Mouse (Mus musculus) brain, embryonic 18.5 days (tissue): ENCODE data around the gene Sept4.

Experiments
- DNase-seq: peaks from one replicate; pipeline ENCODE4 v3.0.0-alpha.2; 2012; ENCODE audit warnings: low read depth, low spot score

The Sept4 gene

GRCm38 (mm10) chr11:87599395-87600089 lies 30.8 kb downstream of the Sept4 start:
- no peak for DNase-seq

DNA sequence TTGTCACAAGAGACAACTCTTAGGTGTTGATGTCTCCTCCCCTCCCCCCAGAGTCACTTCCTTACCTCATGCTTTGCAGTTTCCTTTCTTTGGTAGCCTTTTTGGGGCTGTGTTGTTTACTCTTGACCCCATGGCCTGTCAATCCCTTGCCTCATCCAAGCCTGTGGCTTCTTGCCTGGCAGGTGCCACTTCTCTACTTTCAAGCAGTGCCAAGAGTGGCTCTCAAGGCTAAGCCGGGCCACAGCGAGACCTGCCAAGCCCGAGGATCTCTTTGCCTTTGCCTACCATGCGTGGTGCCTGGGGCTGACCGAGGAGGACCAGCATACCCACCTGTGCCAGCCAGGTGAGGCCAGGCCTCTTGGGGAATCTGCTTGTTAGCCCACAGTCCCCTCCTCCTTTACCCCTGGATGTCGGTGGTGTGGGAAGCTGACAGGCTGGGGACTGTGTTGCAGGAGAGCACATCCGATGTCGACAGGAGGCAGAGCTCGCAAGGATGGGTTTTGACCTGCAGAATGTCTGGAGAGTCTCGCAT lies 31.7 kb downstream of the Sept4 start:
- DNase-seq, result no peak

DNA sequence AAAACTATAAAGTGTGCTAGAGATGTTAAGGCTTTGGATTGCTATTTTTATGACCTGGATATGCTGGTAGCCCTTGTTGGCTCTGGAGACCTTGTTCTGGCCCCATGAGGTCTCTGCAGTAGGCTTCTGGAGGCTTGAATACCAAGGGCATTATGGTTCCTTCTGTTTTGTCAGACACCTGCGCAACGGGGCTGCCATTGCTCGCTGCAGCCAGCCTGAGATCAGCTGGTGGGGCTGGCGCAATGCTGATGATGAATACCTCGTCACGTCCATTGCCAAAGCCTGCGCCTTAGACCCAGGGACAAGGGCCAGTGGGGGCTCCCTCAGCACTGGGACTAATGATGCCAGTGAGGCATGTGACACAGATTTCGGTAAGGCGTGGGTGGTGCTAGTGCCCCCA lies 33.5 kb downstream of the Sept4 start:
- DNase-seq, result no peak

DNA sequence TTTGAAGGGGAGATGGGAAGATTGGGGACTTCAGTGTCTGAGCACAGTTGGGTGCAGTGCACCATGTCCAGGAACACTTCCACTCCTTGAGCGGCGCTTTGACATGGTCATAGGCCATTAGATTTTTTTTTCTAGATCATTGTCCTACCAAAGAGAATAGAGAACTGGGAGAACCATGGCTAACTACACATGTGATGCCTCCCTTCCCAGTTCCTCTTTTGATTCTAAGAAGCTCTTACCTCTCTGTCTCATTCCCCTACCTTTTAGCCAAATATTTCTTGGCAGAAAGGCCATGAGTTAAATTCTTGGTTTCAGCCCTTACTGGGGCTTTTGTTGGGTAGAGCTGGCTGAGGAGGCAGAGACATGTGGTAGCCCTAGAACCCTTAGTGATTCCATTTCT lies 34.9 kb downstream of the Sept4 start:
- no peak for DNase-seq

GRCm38 (mm10) chr11:87609264-87609663 lies 40.6 kb downstream of the Sept4 start:
- DNase-seq, result no peak

DNA sequence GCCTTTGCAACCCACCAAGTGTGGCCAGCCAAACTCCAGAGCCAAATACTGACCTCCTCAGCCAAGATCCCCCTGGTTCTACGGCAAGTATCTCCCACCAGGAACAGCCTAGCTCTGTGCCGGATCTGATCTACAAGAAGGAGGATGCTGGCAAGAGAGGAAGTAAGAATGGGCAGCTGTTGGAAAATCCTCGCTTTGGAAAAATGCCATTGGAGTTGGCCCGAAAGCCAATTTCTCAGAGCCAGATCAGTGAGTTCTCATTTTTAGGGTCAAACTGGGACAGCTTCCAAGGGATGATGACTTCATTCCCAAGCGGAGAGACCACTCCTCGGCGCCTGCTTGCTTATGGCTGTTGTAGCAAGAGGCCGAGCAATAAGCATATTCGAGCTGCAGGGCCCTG lies 42.8 kb downstream of the Sept4 start:
- no peak for DNase-seq

DNA sequence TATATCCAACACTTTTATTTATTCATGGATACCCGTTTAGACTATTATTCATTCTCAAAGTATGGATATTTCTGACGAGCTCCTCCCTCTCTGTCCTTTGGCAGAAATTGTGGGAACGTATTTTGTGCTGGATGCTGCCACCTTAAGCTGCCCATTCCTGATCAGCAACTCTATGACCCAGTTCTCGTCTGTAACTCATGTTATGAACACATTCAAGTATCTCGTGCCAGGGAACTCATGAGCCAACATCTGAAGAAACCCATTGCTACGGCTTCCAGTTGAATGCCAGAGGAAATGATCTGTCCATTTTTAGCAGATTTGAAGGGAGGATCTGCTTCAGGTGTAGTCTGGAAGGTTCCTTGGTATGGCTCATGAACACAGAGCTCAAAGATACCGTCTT lies 45.3 kb downstream of the Sept4 start:
- no peak for DNase-seq

GRCm38 (mm10) chr11:87615551-87615950 lies 46.8 kb downstream of the Sept4 start:
- no peak for DNase-seq

DNA sequence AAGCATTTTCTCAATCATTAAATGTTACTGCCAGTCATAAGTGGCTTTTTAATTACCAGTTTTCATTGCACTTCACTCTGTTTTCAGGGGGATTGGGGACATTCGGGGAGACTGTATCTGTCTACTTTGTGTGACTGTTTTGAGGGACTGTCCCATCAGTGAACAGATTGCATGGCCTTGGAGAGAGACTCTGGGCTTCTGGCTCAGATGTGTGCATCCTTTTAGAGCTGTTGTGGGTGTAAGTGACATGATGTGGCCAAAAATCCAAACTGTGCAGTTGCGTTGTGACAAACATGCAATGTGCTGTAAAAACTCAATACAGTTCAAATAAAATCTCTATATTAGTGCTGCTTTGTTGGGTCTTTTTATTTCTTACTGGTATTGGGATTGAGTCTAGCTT lies 47.2 kb downstream of the Sept4 start:
- DNase-seq, result no peak

GRCm38 (mm10) chr11:87616790-87617474 lies 48.2 kb downstream of the Sept4 start, which contains the start of gene Hsf5:
TSS of gene Hsf5 (plus strand) at chr11:87617164.
- no peak for DNase-seq

DNA sequence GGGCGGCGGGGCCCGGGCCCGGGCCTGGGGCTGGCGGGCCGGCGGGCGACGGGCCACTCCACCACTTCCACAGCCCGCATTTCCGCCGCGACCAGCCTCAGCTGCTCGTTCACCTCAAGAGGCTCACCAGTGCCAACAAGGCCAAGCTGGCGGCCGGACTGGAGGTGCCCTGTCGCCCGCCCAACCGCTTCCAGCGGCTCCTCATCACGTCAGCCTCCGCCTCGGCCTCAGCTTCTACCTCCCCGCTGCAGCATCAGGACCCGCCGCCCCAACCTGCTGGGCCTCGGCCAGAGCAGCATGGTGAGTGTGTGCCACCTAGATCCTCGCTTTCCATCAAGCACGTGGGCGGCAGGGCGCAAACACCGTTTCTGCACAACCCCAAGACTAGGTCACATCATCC lies 48.9 kb downstream of the Sept4 start:
- no peak for DNase-seq

GRCm38 (mm10) chr11:87623160-87623559 lies 54.5 kb downstream of the Sept4 start:
- DNase-seq, result no peak

DNA sequence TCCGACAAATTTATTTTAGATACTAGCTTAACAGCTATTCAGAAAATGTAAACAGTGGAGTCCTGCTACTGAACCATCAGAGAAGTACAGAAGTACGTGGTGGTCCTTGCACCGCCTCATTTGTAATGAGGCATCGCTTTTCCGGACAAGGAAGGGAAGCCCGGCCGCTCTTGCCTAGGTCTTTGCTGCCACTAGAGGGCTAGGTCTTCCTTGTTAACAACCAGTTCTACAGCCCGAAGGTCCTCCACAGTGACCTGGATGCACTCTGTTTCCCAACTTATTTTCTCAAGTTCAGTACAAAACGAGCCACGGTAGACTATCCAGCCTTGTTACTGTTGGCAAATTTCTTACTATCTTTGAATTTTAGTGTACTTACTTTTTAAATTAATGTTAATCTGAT lies 61.2 kb downstream of the Sept4 start:
- no peak for DNase-seq

- DNase-seq, result no peak
Observed at GRCm38 (mm10) chr11:87638793-87639192, 70.1 kb downstream of the Sept4 start.

DNA sequence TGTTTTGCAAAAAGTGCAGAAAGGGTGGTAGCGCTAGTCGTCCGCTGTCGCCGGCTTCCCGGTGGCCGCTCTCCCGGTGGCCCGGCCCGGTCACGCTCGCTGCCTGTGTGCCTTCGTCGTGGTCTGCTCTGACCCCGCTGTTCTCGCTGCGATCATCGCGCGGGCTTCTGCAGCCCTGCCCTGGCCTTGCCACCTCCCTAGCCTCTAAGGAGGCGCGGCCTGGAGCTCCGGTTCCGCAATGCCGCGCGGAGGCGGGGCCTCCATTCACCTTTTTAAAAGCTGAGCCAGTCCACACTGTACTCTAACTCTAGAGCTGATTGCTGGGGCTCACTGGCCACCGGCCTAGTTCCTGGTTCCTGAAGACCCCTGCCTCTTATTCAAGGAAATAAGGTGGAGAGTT lies 70.5 kb downstream of the Sept4 start:
- DNase-seq, result no peak
